Comparison of ENCODE assay signal across 15 mouse cellular contexts in genomic region chr5:119273615-119274014, GRCm38 (mm10).
"Had no signal": no experiment of that assay in that cellular context is flagged by ENCODE, and none has a peak within 500 bp of the region (broad histone marks: within the 10 kb centered on the region; RNA-seq: fewer than 3 reads in every experiment).

No protein-coding gene starts in this region.

- H3K36me3 ChIP-seq: liver, embryonic 12.5 days; lung, embryonic 15.5 days; midbrain, embryonic 12.5 days; neural tube, embryonic 13.5 days; stomach, embryonic 15.5 days had no signal

- DNase-seq: lung, adult 2 months; lung, postnatal 14 days; lung, postnatal 36 days; midbrain, embryonic 14.5 days; right cerebral cortex, postnatal 14 days; right cerebral cortex, postnatal 4 days; thymus, adult 2 months; thymus, postnatal 25 days; thymus, postnatal 4 days had no signal

- H3K27me3 ChIP-seq: liver, embryonic 12.5 days; lung, embryonic 15.5 days; megakaryocyte, embryonic 14.5 days; midbrain, embryonic 12.5 days; neural tube, embryonic 13.5 days; stomach, embryonic 15.5 days had no signal

- H3K4me3 ChIP-seq: liver, embryonic 12.5 days; lung, embryonic 15.5 days; megakaryocyte, embryonic 14.5 days; midbrain, embryonic 12.5 days; neural tube, embryonic 13.5 days; stomach, embryonic 15.5 days had no signal

- H3K4me2 ChIP-seq: liver, embryonic 12.5 days; lung, embryonic 15.5 days; midbrain, embryonic 12.5 days; neural tube, embryonic 13.5 days; stomach, embryonic 15.5 days had no signal
